Mouse (Mus musculus): ENCODE results near the gene Hesx1.

Hesx1 gene

DNA sequence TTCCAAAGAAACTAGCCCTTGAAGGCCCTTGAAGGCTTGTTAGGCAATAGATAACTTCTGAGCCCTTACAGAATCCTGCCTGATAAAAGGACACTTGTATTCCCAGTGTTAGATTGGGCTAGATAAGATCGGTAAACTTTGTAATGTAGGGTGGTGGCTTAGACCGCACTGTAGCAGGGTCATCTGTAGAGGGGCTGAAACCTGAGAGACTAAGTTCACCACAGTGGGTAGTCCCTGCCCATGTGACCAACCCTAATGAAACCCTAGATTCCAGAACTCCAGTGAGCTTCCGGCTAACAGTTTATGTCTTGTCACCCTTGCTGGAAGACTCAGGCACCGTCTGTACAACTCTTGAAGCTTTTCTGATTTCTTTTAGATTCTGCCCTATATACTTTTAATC, 19.4 kb downstream of the Hesx1 start:
- no peak for DNase-seq (ENCODE audit: low read depth, low spot score)

DNA sequence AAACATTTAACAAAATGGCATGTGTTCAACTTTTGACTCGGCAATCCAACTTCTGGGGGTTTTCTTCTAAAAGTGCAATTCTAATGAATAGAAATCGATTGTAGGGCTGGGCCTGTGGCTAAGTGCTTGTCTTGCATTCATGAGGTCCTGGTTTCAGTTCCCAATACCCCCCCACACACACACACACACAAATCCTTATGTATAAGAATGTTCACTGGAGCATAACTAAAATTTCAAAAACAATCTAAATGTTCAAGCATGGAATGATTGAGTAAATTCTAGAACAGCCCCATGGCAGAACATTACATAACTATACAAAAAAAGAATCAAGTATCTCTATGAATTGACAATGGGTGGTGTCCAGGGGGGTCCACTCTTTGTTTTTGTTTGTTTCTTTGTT, 23.7 kb downstream of the Hesx1 start:
- no peak for DNase-seq (ENCODE audit: low read depth, low spot score)

DNA sequence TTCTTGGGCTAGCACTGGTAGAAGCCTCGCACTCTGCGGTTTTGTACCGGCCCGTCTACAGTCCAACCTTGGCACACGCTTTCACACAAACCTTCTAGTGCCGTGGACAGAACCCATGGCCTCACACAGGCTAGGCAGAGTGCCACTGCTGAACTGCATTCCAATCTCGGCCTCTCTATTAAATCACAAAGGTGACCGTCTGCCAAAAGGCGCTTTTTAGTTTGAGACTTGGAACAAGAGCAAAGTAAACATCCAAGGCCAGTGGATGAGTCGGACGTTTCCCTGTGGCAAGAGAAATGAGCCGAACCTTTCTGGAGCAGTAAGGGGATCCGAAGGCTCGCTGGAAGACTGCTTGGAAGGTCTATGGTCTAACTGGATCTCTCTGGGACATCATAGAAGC, 25.6 kb downstream of the Hesx1 start:
- no peak for DNase-seq (ENCODE audit: low read depth, low spot score)

DNA sequence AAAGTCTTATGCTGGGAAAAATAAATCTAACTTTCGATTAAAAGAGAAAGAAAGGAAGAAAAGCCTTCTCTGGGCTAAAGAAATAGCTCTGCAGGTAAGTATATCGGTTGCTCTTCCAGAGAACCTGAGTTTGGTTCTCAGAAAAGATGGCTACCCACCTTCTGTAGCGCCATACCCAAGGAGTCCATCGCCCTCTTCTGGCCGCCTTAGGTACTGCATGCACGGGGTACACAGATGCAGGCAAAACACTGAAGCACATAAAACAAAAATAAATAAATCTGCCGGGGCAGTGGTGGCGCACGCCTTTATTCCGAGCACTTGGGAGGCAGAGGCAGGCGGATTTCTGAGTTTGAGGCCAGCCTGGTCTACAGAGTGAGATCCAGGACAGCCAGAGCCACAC, 28.7 kb downstream of the Hesx1 start:
- DNase-seq (ENCODE audit: low read depth, low spot score), result peak; percentile 89

DNA sequence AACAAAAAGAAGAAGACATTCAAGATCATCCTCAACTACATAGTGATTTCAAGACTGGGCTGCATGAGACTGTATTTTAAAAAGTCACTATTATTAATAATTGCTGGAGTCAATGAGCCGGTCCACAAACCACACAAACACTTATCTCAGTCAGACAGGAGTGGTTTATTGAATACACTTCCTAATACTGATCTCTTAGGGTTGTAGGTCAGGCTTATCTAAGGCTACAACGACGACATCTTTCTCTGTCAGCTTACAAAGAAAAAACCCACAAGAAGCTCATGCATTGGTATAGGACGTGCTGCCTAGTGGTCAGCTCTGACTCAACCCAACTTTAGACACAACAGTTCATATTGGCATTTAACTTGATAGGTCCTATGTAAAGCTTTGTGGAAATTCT, 30.4 kb downstream of the Hesx1 start:
- no peak for DNase-seq (ENCODE audit: low read depth, low spot score)

DNA sequence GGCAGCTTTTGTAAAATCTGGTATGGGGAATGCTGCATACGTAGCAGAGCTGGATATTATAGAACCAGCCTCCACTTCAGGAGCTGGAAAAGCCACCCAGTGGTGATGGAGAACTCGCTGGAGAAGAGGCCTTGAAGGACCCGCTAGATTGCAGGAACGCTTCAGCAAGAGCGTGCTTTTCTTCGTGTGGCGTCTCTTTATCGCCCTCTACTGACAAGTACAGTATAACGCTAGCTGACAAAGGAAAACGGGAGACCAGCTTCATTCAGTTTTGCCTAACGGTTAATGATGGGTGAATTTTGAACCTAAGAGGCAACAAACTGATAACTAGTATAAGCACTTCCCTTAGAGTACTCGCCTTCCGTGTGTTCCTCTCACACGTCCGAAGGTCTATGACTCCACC, 35.6 kb downstream of the Hesx1 start:
- peak; percentile 93 for DNase-seq (ENCODE audit: low read depth, low spot score)

DNA sequence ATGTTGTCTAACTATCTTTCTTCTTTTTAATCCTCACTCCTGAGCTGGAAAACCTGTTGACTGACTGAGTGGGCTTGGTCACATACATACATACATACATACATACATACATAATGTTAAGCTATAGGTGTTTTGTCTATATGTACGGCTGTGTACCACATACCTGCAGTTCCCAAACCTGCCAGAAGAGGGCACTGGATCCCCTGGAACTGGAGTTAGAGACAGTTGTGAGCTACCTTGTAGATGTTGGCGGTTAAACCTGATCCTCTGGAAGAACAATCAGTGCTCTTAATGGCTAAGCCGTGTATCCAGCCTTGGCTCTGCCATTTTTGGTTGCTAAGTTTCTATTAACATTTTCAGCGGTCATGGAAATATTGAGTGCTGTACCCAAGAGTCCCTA, 36.9 kb downstream of the Hesx1 start:
- DNase-seq (ENCODE audit: low read depth, low spot score), result peak; percentile 91

DNA sequence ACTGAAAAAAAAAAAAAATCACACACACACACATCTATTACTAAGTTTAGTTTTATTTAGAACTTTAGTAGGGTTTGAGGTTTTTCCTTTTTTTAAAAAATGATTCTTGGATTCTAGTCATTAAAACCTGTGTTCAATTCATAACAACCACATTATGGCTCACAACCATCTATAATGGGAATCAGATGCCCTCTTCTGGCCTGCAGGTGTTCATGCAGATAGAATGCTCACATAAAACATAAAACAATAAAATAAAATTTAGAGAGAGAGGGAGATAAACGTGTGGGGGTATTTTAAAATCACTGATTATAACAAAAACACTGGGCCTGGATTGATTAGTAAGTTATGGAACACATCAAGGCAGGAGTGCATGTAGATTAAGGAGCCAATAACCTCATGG, 43.3 kb downstream of the Hesx1 start:
- no peak for DNase-seq (ENCODE audit: low read depth, low spot score)

DNA sequence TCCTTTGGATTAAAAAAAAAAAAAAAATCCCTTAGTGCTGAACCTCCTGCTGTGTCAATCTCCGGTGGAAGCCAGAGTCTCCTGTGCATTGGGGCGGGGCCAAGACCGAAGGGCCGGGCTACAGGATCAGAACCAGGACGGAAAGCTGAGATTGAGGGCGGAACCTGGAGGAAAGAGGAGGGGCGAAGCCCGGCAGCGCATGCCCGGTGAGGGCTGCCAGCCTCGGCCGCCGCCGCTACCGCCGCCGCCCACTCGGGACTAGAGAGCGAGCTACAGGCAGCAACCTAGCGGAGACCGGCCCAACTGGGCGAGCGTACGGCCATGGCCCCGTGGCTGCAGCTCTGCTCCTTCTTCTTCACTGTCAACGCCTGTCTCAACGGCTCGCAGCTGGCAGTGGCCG, 44.6 kb downstream of the Hesx1 start, which contains the start of gene Il17rd:
Gene Il17rd, plus strand, starts transcription at position 159 of the 400 bp plus-strand sequence.
- DNase-seq (ENCODE audit: low read depth, low spot score), result peak; percentile 94

DNA sequence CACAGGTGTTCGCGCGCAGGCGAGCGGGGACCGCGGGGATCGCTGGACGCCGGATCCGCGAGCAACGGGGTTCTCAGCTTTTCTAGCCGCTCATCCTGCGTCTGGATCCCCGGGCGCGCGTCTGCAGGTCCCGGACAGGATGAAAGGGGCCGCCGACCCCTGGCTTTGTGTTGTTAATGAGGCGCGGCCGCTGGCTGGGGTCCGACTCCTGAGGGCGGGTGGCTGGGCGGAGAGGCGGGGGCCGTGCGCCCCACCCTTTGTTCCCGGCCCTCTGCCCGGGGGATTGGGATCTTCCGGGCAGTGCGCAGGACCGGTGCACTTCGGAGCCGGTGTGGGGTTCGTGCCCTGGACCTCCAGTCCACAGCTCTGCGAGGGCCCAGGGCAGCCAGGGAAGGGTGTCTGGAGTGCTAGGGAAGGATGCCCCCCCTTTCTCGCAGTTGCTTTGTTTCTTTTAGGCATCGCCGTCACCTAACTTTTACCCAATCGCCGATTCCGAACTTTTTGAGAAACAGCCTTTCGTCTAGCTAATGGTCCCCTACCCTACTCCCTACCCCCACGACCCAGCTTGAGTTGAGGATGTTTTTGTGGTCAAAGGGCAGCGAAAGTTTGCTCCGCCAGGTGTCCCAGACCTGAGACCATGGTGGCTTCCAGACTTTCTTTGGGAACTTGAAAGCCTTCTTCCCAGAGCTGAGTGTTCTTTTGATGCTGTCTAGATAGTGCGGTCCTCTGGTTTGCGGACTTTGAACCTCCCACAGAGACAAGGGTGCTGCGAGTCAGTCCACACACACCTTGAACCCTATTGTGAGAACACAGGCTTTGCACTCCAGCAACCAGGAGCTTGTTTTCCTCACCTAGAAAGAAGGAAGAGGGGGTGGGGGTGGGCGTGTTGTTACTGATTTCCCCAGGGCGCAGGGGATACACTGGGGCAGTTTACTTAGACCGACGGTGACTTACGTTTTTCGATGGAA, 45.3 kb downstream of the Hesx1 start:
- peak; percentile 87 for DNase-seq (ENCODE audit: low read depth, low spot score)

DNA sequence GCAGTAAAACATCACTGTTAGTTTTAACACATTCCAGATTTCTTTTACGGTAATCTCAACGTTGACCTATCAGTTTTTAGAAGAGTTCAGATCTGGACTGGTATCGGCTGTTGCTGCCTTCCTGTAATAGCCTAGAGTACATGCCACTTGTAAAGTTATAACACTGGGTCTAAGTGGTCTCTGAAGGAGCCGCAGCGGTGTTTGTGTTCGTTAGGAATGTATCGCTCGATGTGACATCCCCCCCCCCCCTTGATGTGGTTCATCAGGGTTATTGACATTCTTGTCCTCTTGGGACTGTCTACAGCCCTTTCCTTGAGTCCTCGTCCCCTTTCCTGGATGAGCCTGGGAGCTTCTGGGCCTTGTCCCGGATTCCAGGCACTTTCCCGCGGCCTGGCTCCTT, 46.2 kb downstream of the Hesx1 start:
- no peak for DNase-seq (ENCODE audit: low read depth, low spot score)

DNA sequence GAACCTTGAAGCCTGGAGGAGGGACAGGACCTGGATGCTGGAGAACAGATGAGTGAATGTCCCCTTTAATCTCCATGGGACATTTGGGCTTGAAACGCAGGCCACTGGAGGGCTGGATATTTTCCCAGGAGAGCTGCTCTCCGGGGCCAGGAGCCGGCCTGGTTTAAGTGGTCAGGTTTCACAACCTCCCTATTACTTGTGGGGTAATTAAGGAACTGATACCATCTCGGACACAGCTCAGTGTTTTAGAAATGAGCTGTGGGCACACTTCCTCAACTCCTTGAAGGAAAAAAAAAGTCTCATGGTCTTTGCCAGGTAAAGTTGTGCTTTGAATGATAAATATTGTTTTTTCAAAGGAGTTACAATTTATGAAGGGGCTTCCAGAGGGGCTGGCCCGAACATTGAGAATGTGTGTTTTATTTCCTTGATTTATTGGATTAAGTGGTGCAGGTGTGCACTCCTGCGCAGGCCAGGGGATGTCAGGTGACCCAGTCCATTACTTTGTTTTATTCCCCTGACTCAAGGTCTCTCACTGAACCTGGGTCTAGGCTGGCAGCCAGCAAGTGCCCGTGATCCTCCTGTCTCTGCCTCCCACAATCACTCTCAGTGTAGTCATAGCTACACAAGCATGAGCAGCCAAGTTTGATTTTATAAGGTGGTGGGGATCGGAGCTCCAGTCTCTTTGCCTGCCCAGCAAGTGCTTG, 48.2 kb downstream of the Hesx1 start:
- no peak for DNase-seq (ENCODE audit: low read depth, low spot score)

DNA sequence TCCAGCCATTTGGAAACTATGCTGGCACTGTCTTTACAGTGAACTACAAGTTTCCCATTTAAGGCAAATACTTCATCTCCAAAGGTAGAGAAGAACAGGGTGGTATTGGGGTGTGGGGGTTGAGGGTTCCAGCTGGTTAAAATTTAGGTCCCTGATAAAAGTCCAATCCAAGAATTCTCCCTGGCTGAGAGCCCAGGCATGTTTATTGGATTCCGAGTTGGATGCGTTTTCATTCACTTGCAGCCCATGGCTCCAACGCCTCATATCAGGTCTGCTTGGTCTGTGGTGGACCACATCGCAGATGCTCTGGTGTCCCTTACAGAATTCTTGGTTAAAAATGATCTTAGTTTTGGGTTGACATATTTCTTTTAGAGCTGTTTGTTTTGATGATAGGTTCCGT, 49.2 kb downstream of the Hesx1 start:
- no peak for DNase-seq (ENCODE audit: low read depth, low spot score)

DNA sequence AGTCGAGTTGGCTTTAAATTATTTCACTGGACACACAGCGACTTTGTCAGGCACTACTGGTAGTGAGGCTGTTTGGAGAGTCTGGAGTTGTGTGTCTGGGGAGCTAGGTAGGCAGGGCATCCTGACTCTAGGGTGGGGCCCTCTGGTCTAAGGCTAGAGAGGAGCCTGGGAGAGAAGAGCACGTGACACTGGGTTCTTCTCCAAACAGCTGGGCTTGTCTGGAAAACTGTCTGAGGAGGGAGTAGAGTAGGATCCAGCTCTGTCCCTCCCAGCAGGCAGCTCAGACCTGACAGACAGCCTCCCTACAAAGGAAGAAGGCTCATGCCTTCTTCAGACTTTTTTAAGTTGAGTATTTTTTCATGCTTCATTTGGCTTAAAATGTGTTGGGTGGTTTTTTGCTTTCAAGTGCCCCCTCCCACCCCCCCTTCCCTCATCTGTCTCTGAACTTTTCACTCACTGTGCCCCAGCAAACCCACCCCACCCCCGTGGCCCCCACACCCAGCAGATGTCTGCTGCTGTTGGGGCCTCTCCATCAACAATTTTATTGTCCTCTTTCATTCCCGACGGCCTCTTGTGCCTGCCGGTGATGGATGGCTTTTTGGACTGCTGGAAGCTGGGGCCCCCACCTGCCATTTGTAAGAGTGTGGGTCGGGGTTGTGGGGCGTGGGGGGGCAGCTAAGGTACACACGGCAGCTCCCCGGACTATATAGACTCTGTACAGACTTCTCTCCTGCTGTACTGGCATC, 50.2 kb downstream of the Hesx1 start:
- peak; percentile 88 for DNase-seq (ENCODE audit: low read depth, low spot score)

DNA sequence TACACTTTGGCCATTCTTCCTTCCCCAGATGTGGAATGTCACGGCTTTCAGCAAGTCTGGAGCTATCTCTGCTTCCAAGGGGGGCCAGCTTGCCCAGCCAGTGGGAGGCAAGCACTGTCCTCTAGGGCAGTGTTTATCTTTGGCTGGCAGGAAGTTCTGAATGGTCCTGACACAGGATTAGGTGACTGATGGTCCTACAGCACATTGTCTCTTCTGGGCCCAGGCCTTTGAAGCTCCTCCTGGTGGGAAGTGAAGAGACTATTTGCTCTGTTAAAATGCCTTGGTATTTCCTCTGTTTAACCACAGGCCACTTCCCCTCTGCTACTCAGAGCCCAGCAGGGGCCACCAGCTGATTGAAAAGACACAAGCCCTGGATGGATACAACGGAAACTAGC, 50.7 kb downstream of the Hesx1 start:
- peak; percentile 66 for DNase-seq (ENCODE audit: low read depth, low spot score)

DNA sequence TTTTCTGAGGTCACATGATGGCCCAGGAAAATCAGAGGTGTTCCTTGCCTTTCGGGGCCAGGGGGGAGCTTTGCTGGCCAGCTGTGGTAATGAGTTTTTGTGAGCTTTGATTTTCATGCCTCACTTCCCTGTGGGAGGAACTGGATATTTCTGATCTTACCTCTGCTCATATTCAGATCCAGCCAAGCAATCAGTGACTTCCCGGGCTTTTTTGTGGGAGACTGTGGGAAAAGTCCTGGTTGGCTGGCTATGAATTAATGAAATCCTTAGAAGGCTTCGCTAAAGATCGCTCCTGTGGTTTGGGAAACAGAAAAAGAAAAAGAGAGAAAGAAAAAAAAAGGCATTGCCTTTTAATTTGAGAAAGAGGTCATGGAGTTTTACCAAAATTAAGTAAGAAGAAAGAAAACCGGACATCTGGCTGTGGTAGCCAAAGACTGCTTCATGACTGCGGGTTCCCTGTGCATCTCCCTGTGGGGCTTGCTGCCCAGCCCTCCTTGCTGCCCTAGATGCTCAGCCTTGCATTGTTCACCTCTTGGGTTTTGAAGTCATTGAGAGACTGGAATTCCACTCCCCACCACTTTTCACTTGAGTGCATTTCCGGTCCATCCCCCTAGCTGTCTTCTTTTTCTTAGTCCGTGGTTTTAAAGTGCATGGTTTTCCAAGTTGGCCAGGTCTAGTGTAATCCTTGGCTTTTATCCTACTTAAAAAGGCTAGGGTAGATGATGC, 54.2 kb downstream of the Hesx1 start:
- DNase-seq (ENCODE audit: low read depth, low spot score), result peak; percentile 62

DNA sequence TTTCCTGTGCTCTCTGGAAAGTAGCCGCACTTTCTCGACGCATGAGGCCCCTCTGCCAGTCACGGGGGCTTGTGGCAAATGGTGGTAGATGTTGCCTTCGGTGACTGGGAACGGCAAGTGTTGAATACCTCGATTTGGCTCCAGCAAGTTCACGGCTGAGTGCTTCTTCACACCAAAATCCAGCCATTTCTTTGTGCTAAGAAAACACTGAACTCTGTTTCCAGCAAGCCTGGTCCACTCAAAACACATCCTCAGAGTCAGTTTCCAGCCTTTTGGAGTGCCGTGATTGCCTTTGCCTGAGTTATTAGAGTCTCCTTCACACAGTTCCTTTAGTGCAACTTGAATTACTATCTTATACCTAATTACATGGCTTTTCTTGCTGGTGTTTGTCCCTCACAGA, 55.8 kb downstream of the Hesx1 start:
- DNase-seq (ENCODE audit: low read depth, low spot score), result no peak

DNA sequence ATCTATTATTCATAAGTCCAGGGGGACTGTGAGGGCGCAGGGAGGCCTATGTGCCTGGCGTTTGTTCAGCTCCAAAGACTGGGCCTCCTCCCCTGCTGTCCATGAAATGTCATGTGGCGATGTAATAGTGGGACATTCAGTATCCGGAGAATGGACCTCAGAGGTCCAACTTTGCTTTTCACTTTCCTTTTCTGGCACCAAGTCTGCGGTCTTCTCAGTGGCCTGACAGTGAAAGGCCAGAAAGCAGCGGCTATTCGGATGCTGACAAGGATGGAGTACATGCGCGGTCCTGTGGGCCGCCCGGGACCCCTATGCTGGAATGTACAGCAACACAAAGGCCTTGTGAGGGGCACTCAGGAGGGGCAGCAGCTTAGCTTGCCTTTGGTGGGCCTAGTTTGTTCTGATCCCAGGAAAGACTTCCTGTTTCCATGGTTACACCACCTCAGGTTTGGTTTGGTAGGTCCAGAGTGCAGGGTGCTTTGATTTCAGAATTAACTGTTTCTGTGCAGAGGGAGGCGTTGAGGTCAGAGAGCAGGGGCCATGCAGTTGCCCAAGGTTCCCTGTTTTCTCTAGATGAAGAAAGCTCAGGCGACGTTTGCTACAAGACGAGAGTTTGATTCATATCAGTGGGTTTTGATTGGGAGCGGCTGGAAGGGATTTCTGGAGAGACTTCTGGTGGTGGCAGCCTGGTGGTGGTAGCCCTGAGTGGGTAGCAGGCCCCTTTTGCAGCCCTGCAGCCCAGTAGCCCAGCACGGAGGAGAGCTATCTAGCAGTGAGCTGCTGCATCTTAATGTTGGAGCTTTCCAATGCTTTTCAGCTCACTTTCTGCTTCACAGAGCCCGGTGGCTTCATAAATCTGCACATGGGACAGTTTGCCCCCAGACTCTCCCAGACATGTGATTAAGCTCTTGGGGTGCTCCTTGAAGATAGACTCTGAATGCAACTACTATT, 56.6 kb downstream of the Hesx1 start:
- no peak for DNase-seq (ENCODE audit: low read depth, low spot score)

DNA sequence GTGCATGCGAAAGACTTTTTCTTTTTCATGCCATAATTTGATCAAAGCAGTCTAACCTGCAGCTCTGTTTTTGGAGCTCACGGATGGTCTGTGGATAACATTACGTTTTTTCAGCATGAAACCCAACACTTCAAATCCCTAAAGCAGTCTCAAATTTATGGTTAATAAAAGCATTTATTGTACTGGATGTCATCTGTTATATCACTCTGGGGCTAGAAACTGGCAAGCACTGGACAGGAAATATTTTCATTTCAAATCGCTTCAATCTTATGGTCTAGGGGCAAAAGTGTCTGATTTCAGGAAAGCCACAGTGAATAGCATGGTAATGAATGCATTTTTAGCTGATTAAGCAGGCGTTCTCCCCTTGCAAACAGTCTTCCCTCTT, 57.3 kb downstream of the Hesx1 start:
- no peak for DNase-seq (ENCODE audit: low read depth, low spot score)
